Mouse (Mus musculus) thymus, adult 2 months (tissue): ENCODE measurements around the gene Loxl1. TPM values are rescaled to one million over a fixed set of nuclear protein-coding genes. Genes with fewer than 3 reads are reported as not detected.
"Not testable (repeated sequence)": the region's sequence is repeated elsewhere in the genome, so short reads cannot be mapped to it uniquely, and the experiment has no call there.

ENCODE experiments used
- DNase-seq: peaks from one replicate; pipeline ENCODE4 v3.0.0; 2021
- H3K27ac ChIP-seq: fragments of 200-500 bp; 2 replicates; pipeline ENCODE4 v1.5.1; 2012; ENCODE audit warnings: low read length, control low read depth; ENCODE audit not compliant: control insufficient read depth, insufficient read depth
- H3K27me3 ChIP-seq: fragments of 200-500 bp; 2 replicates; pipeline ENCODE4 v1.6.1; 2012; ENCODE audit warnings: mild to moderate bottlenecking, low read length, moderate library complexity, mixed read lengths; ENCODE audit not compliant: control insufficient read depth, insufficient read depth
- H3K36me3 ChIP-seq: fragments of 200-500 bp; 2 replicates; pipeline ENCODE4 v1.6.1; 2012; ENCODE audit warnings: mild to moderate bottlenecking, low read length, moderate library complexity; ENCODE audit not compliant: control insufficient read depth, insufficient read depth
- H3K4me1 ChIP-seq: fragments of 200-500 bp; replicated peaks from 2 replicates; pipeline ENCODE4 v1.6.1; 2012; ENCODE audit warnings: low read length; ENCODE audit not compliant: control insufficient read depth, insufficient read depth
- H3K4me3 ChIP-seq: fragments of 200-500 bp; 2 replicates; pipeline ENCODE4 v1.5.1; 2012; ENCODE audit warnings: mild to moderate bottlenecking, low read length, control low read depth, moderate library complexity; ENCODE audit not compliant: control insufficient read depth, insufficient read depth
- CTCF ChIP-seq: fragments of 200-500 bp; IDR thresholded peaks from 2 replicates; pipeline ENCODE4 v1.5.1; 2012; ENCODE audit warnings: mild to moderate bottlenecking, control low read depth, low read length, moderate library complexity, borderline replicate concordance; ENCODE audit not compliant: control insufficient read depth, poor library complexity, insufficient read depth; ENCODE audit errors: extremely low read depth
- POLR2A ChIP-seq: fragments of 200-500 bp; IDR thresholded peaks from 2 replicates; pipeline ENCODE4 v1.6.1; 2012; ENCODE audit warnings: mild to moderate bottlenecking, low read length, control low read depth, moderate library complexity; ENCODE audit not compliant: control insufficient read depth, poor library complexity, insufficient read depth; ENCODE audit errors: extremely low read depth
- WGBS: fragments of 180-500 bp; shearing (Covaris S2); methylation state at CpG from one replicate; pipeline ENCODE4 v1.1.7; 2018; 5-methylcytosine and 5-hydroxymethylcytosine counted together
- polyA plus RNA-seq: library from polyadenylated mRNA; depleted of rRNA; stranded (reverse); fragments of >200 nt; gene quantifications from 2 replicates; pipeline ENCODE4 v1.2.3, GENCODE M21; 2012

The Loxl1 gene
- polyA plus RNA-seq, 1 experiment: 19.0 TPM

DNA sequence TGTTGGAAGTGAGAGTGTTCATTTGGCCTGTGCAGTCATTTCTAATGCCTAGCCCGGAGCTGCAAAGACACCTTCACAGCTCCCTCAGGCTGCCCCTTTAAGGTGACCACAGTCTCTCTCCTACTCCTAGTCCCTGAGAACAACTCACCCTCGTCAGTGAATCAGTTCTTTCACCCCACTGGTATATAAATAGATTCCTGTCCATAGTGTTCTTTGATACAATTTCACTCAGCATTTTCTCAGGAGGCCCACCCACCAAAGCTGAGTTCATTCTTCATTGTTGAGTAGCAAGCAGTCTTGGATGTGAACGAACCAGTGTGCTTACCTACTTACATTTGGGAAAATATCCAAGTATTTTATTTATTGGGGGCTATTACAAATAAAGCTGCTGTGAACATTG, 38.4 kb downstream of the Loxl1 start:
- Histone ChIP-seq H3K27ac (no peak overlapping the region), H3K4me1 (peaks cover 23% of the 10 kb centered on the region), H3K27me3 (no peaks in the 10 kb centered on the region), H3K36me3 (no peaks in the 10 kb centered on the region), H3K4me3 (no peak overlapping the region)
- no peak for TF ChIP-seq CTCF
- no peak for TF ChIP-seq POLR2A
- WGBS: 59% methylated on average over 3 of the region's 3 CpGs
- DNase-seq: no peak

DNA sequence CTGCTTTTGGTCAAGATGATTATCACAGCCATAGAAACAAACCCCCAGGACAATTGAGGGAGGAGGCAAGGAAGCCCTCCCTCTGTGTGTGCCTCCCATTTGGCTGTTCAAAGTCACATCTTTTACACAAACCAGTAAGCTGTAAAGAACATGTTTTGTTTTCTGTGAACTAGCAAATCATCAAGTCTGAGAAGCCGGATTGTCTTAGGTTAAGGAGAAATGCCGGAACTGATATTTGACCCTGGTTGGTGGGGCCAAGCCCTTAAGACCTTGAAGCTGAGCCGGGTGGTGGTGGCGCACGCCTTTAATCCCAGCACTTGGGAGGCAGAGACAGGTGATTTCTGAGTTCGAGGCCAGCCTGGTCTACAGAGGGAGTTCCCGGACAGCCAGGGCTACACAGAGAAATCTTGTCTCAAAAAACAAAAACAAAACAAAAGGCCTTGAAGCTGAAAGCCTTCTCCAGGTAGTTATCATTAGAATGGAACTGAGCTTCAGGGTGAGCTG, 38.8 kb downstream of the Loxl1 start:
- H3K4me1 ChIP-seq: peaks cover 23% of the 10 kb centered on the region
- H3K27me3 ChIP-seq: no peaks in the 10 kb centered on the region
- DNase-seq: no peak
- TF ChIP-seq POLR2A: no peak
- no peak for TF ChIP-seq CTCF
- 94% methylated on average over 7 of the region's 7 CpGs for WGBS
- no peak overlapping the region for H3K27ac ChIP-seq
- no peaks in the 10 kb centered on the region for H3K36me3 ChIP-seq
- H3K4me3 ChIP-seq: no peak overlapping the region

GRCm38 (mm10) chr9:58272855-58273254, 40.1 kb downstream of the Loxl1 start:
- no peaks in the 10 kb centered on the region for H3K36me3 ChIP-seq
- H3K27me3 ChIP-seq: no peaks in the 10 kb centered on the region
- 83% methylated on average over 9 of the region's 9 CpGs for WGBS
- DNase-seq: no peak
- H3K4me3 ChIP-seq: no peak overlapping the region
- no peak overlapping the region for H3K27ac ChIP-seq
- peaks cover 23% of the 10 kb centered on the region for H3K4me1 ChIP-seq
- no peak for TF ChIP-seq POLR2A
- no peak for TF ChIP-seq CTCF

DNA sequence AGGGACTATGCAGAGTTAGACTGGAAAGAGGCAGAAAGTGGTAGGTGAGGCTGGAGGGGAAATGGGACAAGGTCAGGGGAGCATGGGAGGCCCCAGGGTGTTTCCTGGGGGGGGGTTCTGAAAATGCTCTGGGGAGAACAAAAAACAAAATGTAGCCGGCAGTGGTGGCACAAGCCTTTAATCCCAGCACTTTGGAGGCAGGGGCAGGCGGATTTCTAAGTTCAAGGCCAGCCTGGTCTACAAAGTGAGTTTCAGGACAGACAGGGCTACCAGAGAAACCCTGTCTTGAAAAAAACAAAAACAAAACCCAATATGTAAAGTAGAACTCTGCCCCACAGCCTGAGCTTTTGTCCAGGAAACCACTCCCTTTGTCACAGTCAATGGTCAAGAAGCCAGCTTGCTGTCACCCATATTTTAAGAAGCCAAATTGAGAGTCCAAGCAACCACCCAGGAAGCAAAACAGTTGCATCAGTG, 40.9 kb downstream of the Loxl1 start:
- DNase-seq: no peak
- no peaks in the 10 kb centered on the region for H3K27me3 ChIP-seq
- WGBS: 93% methylated on average over 2 of the region's 2 CpGs
- no peaks in the 10 kb centered on the region for H3K36me3 ChIP-seq
- H3K4me3 ChIP-seq: no peak overlapping the region
- TF ChIP-seq POLR2A: no peak
- no peak for TF ChIP-seq CTCF
- peaks cover 23% of the 10 kb centered on the region for H3K4me1 ChIP-seq
- H3K27ac ChIP-seq: no peak overlapping the region

GRCm38 (mm10) chr9:58271551-58271950, 41.4 kb downstream of the Loxl1 start:
- H3K4me3 ChIP-seq, DNase-seq, H3K27ac ChIP-seq, H3K36me3 ChIP-seq, H3K27me3 ChIP-seq: not testable (repeated sequence)
- WGBS: 83% methylated on average over 9 of the region's 9 CpGs
- H3K4me1 ChIP-seq: peaks cover 28% of the 10 kb centered on the region

DNA sequence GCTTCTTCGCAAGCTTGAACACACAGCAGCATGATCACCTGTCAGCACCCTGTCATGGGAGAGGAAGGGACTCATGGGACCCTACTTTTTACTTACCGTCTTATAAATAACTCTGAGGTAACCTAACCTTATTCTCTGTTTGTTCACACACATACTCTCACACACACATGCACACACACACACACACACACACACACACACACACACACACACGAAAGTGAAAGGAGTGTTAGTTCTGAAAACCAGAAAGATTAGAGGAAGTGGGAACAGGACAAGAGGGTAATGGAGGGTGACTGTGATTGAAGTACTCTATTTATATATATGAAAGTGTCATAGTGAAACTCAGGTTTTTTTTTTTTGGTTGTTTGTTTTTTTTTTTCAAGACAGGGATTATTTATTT, 41.9 kb downstream of the Loxl1 start:
- Histone ChIP-seq H3K4me3 (no peak overlapping the region), H3K36me3 (no peaks in the 10 kb centered on the region), H3K27ac (no peak overlapping the region), H3K27me3 (no peaks in the 10 kb centered on the region), H3K4me1 (peaks cover 29% of the 10 kb centered on the region)
- no peak for DNase-seq
- 26% methylated on average over 3 of the region's 3 CpGs for WGBS
- TF ChIP-seq CTCF (no peak), POLR2A (no peak)

- Histone ChIP-seq H3K4me1 (peaks cover 19% of the 10 kb centered on the region), H3K27ac (no peak overlapping the region), H3K4me3 (no peak overlapping the region), H3K36me3 (no peaks in the 10 kb centered on the region), H3K27me3 (no peaks in the 10 kb centered on the region)
- WGBS: 75% methylated on average over 3 of the region's 3 CpGs
- no peak for DNase-seq
- TF ChIP-seq CTCF (no peak), POLR2A (no peak)
Observed at GRCm38 (mm10) chr9:58270081-58270480, 42.9 kb downstream of the Loxl1 start.
